Mouse (Mus musculus): ENCODE measurements around the gene Ccdc115.
"Not testable (repeated sequence)": the region's sequence is repeated elsewhere in the genome, so short reads cannot be mapped to it uniquely, and the experiment has no call there.

The Ccdc115 gene

GRCm38 (mm10) chr1:34438381-34439051, 956 bp downstream of the Ccdc115 start:
- DNase-seq (ENCODE audit: low spot score), result no peak

GRCm38 (mm10) chr1:34437366-34437765, 2.1 kb downstream of the Ccdc115 start:
- not testable (repeated sequence) for DNase-seq (ENCODE audit: low spot score)

GRCm38 (mm10) chr1:34436374-34436773, 3.1 kb downstream of the Ccdc115 start:
- no peak for DNase-seq (ENCODE audit: low spot score)

- DNase-seq (ENCODE audit: low spot score), result no peak
These were observed 3.9 kb downstream of the Ccdc115 start for GRCm38 (mm10) chr1:34435371-34436120.

GRCm38 (mm10) chr1:34434660-34435160, 4.8 kb downstream of the Ccdc115 start:
- peak; percentile 85 for DNase-seq (ENCODE audit: low spot score)

GRCm38 (mm10) chr1:34433891-34434521, 5.5 kb downstream of the Ccdc115 start:
- no peak for DNase-seq (ENCODE audit: low spot score)

GRCm38 (mm10) chr1:34432776-34433481, 6.5 kb downstream of the Ccdc115 start:
- no peak for DNase-seq (ENCODE audit: low spot score)

GRCm38 (mm10) chr1:34432411-34432775, 7.1 kb downstream of the Ccdc115 start:
- no peak for DNase-seq (ENCODE audit: low spot score)

- DNase-seq (ENCODE audit: low spot score), result no peak
These were observed 8.0 kb downstream of the Ccdc115 start for GRCm38 (mm10) chr1:34431431-34431830.

- DNase-seq (ENCODE audit: low spot score), result no peak
These were observed 8.5 kb downstream of the Ccdc115 start for GRCm38 (mm10) chr1:34430981-34431380.

- DNase-seq (ENCODE audit: low spot score), result no peak
These were observed 10.2 kb downstream of the Ccdc115 start for GRCm38 (mm10) chr1:34429281-34429680.

- DNase-seq (ENCODE audit: low spot score), result no peak
These were observed 11.0 kb downstream of the Ccdc115 start for GRCm38 (mm10) chr1:34428466-34428865.

GRCm38 (mm10) chr1:34399182-34399953, 40.1 kb downstream of the Ccdc115 start:
- DNase-seq (ENCODE audit: low spot score), result no peak

GRCm38 (mm10) chr1:34396321-34396720, 43.2 kb downstream of the Ccdc115 start:
- DNase-seq (ENCODE audit: low spot score), result no peak

GRCm38 (mm10) chr1:34389234-34389891, 50.1 kb downstream of the Ccdc115 start:
- no peak for DNase-seq (ENCODE audit: low spot score)

GRCm38 (mm10) chr1:34388849-34389233, 50.6 kb downstream of the Ccdc115 start:
- no peak for DNase-seq (ENCODE audit: low spot score)

GRCm38 (mm10) chr1:34387346-34388327, 51.8 kb downstream of the Ccdc115 start:
- no peak for DNase-seq (ENCODE audit: low spot score)

Measured in ovary, postnatal 14 days (tissue).